Mouse (Mus musculus): ENCODE measurements around the gene Sh3bp5.

Sh3bp5 gene

DNA sequence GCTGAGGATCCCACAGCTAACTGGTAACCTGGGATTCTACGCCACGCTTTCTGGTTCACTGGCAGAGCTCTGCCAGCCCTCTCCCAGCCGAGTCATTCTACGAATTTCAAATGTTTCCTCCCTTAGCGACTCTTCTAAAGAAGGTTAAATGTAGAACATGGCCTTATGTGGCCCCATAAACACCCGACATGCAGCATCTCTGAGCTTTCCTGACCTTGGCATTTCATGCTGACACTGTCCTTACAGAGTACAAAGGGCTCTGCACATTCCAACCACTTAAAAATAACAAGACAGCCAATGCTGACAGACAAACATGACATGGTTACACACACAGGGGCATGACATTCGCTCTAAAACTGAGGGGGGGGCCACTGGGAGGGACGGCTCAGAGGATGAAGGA lies 27.2 kb downstream of the Sh3bp5 start:
- no peak for DNase-seq

DNA sequence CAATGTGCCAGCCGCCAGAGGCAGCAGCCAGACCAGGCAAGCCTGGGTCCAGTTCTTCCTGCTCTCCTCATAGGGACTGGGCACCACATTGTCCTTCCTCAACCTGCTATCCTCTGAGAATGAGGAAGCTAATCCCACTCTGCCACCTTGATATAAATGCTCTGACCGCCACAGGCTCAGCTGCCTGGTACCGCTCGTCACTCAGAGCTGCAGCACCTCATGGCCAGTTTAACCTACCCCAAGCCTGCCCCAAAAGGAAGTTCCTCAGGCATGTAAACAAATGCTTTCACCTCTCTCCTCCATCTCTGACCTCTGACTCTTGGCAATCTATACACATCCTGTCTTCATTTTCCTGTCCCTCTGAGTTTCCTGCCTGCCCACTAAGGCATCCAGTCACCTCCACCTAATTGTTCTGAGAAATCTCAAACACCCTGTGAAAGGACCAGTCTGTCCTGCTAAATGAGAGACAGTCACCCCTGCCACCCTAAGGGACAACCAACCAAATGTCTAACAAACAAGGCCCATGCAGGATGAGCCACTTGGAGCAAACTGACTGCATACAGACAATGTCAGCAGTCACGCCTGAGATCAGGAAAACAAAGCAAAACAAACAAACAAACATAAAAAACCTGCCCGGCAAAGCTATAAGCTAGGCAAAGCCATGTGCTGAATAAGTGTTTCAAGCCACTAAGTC lies 27.8 kb downstream of the Sh3bp5 start:
- DNase-seq: peak in 1 of 2 experiments; percentile 37

DNA sequence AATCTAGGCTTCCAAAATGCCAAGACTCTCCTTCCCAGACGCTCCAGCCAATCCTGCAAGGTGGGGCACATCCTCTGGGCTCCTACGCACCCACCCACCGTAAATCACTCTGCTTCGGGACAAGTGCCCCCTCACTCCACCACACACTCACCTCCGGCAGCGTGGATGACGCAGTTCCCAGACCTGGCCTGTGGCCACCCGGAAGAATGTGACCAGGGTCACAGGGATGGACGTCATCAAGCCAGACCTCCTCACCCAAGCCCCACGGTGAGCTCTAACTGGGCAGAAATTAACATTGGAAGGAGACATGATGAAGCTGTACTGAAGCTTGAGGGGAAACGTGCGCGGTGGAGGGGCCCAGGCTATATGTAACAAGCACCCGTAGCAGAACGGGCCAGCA lies 28.7 kb downstream of the Sh3bp5 start:
- DNase-seq: peak; percentile 73

DNA sequence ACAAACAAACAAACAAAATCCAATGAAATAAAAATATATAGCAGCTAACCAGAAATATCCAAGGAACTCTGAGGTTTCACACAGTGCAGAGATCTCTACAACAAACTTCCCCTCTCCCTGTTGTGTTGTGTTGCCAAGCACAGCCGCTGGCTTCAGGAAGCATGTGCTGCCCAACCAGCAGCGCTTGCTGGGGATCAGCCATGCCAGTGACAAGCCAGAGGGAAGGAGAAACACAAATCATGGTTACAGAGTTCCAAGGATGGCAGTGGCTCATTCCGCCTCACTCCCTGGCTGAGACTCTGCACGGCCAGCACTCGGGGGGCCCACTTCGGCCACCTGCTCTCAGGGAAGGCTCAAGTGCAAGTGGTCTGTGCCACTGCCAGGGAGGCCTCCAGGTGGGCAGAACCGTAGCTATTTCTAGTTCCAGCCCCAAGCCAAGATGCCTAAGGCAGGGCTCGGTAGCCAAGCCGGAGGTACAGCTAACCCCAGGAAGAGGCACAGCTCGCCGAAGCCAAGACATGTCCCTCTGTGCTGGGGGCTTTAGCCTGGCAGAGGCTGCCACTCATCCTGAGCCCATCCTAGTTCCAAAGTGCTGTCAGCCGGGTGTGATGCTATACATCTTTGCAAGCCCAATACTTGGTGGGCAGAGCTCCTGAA lies 29.6 kb downstream of the Sh3bp5 start:
- DNase-seq: no peak

DNA sequence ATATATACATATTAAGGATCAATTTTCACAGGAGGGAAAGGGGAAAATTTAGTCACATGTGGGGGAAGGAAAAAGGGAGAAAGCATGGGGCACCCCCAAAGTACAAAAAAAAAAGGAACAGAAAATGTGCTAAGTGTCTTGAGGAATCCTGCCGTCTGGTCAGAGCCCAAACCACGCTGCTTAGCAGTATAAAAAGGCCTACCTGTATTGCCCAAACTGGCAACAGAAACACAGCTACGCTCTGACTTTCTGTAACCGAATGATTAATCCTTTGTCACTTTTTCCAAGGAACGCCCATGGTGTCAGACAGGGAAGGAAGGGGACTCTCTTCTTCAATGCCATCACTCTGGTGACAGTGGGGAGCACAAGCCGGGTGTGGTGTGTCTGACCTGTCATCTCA lies 30.2 kb downstream of the Sh3bp5 start:
- no peak for DNase-seq

DNA sequence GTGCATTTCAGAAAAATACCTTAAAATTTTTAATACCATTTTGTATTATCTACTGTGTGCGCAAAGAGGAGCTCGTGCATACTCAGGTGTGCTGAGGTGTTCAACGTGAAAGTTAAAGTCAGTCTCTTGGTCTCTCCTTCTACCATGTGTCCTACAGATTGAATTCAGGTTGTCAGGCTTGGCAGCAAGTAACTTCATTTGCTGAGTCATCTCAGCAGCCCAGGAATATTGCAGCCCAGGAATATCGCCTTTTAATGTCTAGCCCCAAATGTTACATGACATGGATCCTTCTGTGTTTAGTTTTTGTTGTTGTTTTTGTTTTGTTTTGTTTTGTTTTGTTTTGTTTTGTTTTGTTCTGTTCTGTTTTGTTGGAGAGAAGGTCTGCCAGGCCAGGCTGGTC lies 31.2 kb downstream of the Sh3bp5 start:
- no peak for DNase-seq

DNA sequence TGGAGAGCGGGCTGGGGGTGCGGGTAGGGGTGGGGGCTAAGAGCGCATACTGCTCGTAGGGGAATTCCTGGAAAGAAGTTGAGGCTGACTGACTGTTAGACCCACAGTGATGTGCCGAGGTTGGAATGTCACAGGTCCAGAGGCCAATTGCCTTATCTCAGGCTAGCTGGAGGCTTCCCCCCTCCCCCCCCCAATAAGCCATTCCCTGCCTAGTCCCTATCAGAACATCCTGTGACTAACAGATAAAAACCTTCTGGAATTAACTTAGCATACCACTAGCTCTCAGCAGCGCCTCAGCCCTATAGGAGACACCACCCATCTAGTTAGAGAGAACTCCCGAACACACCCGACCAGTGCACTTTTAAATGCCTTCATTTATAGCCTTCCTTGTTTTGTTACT lies 31.9 kb downstream of the Sh3bp5 start:
- DNase-seq: no peak

DNA sequence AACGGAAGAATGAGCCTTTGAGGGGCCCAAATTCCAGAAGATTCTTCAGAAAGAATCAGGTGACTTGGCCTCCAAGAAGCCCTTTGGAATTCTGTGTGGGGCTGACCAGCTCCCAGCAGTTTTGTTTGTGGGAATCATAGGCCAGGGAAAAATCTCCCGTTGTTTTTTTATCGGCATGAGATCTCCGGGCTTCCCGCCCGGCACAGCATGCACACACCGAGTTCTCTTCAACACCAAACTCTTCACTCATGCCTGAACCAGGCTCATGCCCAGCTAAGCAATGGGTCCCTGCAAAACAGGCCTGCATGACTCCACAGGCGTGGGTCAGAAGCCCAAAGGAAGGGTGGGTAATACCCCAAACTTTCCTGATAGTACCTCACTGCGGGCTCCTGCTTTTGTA lies 32.3 kb downstream of the Sh3bp5 start:
- DNase-seq: no peak

DNA sequence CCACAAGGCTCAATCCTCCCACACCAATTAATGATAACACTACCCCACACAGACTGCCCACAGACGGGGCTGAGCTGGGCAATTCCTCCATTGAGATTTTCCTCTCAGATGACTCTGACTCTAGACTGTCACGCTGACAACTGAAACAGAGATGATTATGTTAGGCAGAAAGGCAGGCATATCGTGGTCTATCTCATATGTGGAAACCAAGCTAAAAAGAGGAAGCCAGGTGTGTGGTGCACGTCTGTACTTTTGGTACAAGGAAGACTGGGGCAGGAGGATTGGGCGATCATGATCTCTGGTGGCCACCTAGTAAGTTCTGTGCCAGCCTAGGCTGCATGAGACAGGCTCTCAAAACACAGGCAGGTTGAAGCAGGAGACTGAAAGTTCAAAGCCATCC lies 33.2 kb downstream of the Sh3bp5 start:
- DNase-seq: no peak

DNA sequence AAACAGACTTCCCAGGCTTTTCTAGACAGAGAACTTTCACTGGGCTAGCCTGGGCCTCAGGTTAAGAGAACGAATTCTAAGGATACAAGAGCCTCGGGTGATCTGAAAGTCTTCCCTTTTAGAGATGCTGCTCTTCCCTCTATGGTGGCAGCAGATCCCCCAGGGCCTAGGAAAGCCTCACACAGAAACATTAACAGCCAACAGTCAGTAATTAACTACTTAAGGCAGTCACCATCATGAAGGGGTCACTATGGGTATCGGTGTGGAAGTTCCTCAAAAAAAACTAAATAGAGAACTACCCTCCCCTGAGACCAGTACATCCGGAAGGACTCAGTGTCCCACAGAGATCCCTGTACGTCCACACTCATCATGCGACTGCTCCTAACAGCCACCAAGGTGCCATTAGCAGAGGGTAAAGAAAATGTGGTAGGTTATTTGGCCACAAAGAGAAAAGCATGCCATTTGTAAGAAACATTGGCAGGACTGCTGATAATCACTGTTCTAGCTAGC lies 33.9 kb downstream of the Sh3bp5 start:
- no peak for DNase-seq

DNA sequence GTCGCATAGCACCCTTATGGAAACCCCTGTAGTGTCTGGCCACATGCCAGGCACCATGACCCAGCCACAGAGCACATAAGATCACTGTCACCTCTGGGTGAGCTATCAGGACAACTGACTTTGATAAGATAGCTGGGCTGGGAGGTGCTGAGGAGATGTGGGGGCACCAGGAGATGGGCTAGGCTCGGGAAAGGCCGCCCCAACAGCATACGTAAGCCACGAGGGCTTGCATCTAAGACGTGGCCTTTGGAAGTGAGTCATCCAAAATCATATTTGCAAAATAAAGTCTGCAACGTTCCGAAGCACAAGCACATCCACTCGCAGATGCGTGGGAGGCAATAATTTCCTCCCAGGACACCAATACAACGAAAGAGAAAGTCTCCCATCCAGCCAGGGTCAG lies 35.0 kb downstream of the Sh3bp5 start:
- DNase-seq: no peak

DNA sequence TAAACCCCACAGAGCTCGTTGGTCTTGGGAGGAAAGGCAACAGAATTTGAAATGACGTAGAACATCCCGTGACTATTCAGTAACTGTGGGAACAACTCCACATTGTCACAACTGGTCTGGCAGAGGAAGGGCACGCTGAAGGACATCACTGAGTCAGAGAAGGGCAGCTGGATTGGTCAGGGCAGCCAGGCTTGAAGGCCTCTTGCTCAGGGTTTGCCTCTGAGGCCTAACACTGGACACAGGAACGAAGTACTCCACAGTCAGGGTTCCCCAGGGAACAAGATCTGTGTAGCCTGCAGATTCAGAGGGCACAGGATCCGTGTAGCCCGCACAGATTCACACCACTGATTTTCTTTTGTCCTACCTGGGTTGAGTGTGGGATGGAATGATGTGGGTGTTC lies 35.6 kb downstream of the Sh3bp5 start:
- no peak for DNase-seq

DNA sequence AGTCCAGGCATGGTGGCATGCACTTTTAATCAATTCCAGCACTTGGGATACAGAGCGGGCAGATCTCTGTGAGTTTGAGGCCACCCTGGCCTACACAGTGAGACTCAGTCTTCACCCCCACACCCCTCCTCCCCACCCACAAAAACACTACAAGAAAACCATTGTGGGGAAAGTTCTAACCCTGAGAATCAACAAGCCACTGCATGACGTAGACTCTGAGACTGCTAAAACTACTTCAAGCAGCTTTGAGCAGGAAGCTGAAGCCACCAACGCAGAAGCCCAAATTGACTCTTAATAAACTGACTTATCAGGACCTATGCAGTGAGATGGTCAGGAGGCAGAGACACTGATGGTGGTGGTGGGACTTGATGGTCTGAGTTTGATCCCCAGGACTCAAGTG lies 36.6 kb downstream of the Sh3bp5 start:
- DNase-seq: no peak

DNA sequence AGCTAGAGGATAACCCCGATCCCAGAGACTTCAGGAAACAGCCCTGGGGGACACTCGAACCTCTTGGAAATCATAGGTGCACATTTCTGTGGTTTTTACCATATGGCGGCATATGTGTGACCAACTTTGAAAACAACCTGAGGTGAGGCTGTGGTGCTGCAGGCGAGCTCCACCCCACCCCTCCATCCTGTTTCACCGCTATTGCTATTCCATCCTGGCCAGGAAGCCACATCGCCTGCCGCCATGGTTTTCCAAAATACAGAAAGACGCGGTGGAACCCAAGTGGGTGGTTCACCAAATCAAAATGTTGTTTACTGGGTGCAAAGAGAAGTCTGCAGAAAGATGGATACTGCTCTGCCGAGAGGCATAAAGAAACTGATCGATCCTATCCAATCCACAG lies 37.1 kb downstream of the Sh3bp5 start:
- DNase-seq: no peak

DNA sequence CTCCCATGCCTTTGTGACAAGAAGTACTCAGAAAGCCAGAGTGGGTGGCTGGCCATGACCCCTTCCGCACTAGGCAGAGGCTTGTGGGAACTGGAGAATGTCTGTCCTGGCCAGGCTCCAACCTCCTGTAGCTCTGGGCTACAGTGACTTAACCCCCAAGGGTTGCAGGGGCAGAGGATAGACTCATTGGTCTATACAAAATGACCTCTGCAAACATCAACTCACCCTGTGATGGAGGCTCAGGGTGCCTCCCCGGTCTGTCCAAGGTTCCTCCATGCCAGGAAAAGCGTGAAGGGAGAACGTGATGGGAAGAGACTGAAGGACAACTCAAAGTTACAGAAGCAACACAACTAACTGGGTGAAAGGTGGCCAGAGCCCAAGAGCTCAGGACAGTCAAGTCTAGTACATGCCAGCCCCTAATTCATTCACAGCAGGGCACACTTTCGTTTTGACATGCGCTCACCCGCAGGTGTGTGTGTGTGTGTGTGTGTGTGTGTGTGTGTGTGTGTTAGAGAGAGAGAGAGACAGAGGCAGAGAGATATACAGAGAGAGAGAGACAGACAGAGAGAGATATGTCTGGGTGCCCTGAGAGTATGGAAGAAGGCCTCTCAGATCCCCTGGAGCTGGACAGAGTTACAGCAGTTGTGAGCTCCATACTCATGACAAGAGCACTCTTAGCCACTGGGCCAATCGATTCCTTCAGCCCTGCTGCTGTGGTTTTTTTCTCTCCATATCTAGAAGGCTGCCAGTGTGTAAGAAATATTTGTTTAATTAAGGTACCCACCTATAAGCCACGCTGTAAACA lies 37.9 kb downstream of the Sh3bp5 start:
- peak in 1 of 2 experiments; percentile 61 for DNase-seq

DNA sequence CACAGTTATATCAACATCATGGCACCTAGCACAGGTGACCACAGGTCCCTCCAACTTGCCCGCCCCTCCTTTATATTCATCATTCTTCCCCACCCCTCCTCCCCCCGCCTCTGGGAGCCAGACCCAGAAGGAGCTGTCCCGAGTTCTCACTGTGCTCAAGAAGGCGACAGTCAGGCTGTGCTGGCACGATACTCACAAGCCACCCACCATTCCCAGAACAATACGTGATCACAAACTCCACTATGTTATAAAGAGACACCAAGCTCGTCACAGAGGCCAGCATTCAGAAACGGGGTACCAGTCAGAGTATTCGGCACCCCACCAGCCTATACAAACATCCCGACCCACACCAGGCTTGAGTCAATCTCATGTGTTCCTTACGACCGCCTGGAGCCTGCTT lies 38.5 kb downstream of the Sh3bp5 start:
- no peak for DNase-seq

DNA sequence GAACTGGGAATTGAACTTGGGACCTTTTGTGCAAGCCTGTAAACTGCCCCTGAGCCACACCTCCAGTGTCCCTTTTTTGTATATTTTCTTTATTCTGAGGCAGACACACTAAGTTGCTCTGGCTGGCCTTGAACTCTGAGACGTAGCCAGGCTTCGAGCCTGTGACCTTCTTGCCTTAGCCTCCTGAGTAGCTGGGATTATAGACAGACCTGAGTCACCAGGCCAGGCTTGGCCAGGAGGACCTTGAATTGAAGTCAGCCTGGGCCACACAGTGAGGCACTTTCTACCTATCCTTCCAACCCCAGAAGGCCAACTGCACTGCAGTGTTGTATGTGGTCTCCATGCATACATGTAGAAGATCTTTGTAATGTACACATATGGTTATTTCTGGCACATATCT lies 39.5 kb downstream of the Sh3bp5 start:
- no peak for DNase-seq

DNA sequence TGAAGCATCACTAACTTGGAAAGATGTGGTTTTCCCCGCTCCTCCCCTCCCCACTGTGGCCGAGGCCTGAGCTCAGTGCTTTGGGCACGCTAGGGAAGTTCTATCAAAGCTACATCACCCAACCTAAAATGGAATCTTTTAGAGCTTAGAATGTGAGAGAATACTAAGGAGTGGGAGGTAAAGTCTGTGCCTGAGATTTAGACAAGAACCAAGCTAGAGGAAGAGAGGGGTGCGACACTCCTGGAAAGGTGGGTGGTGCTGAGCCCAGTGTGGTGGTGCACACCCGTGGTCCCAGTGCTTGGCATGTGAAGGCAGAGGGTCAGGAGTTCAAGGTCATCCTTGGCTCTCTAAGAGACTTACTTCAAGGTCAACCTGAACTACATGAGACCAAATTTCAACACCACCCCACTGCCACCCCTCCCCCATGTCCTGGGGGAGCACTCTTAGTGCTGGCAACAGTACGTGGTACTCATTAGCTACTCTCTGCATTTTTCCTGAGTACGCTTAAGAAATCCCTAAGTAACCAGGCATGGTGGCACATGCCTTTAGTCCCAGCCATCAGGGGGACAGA lies 40.2 kb downstream of the Sh3bp5 start:
- no peak for DNase-seq

DNA sequence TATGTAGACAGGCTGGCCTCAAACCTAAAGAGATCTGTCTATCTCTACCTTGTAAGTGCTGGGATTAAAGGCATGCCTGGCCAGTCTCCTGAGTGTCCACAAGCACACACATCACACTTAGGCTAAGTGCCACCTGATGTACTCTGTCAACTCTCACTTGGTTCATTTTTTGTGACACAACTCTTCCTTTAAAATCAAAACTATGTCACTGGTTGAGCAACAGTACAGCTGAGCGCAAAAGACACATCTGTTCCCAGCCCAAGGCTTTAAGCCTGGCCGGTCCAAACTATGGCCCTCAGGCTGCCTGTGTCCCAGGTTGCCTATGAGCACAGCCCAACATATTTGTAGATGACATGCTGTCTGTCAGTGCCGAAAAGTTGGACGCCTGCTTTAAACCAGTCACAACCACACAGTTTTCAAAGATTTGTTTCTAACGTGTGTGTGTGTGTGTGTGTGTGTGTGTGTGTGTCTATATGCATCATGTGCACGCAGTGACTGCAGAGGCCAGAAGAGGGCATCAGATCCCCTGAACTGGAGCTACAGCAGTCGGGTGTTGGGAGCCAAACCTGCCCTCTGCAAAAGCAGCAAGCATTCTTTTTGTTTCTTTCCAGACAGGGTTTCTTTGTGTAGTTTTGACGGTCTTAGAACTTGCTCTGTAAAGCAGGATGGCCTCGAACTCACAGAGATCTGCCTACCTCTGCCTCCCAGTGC lies 40.9 kb downstream of the Sh3bp5 start:
- peak in 1 of 2 experiments; percentile 68 for DNase-seq

DNA sequence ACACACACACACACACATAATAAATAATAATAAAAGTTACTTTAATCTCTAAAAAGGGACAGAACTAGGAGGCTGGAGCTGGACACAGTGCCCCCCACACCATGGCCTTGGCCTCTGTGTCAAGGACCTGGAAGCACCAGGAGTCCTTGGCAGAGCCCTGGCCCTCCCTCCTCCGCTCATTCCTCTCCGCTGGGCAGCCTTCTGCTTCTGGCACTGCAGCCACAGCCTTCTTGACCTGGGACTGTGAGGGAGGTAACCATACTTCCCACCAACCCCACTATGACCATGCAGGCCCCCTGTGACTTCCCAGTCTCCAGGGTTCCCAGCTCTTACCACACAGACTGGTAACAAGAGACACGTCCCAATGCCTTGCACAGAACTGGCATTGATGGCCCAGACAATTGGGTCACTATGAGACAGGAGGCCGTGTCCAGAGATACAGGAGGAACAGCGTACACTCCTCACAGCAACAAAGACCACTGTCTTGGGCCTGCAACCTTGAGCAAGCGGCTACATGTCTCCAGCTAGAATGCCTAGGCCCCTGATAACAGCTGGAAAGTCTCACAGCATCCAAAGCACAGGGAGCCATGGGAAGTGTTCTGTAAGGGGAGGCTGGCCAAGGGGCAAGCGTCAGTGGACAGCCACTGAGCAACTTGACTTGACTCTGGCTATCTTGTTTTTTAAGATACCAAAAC lies 41.8 kb downstream of the Sh3bp5 start:
- DNase-seq: peak in 1 of 2 experiments; percentile 72

DNA sequence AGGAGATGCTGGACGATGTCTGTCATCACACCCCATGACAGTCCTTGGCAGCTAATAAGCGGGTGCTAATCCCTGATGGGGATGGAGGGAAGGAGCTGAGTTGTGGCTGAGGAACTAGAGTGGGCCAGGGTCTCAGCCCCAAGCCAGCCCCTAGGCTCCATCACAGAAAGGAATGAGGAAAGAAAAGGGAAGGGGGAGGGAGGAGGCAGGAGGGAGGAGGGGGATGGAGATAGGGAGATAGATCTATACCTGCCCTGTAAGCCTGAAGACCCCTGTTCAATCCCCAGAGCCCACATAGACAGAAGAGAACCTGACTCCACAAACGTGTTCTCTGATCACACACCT lies 42.4 kb downstream of the Sh3bp5 start:
- peak in 1 of 2 experiments; percentile 23 for DNase-seq

DNA sequence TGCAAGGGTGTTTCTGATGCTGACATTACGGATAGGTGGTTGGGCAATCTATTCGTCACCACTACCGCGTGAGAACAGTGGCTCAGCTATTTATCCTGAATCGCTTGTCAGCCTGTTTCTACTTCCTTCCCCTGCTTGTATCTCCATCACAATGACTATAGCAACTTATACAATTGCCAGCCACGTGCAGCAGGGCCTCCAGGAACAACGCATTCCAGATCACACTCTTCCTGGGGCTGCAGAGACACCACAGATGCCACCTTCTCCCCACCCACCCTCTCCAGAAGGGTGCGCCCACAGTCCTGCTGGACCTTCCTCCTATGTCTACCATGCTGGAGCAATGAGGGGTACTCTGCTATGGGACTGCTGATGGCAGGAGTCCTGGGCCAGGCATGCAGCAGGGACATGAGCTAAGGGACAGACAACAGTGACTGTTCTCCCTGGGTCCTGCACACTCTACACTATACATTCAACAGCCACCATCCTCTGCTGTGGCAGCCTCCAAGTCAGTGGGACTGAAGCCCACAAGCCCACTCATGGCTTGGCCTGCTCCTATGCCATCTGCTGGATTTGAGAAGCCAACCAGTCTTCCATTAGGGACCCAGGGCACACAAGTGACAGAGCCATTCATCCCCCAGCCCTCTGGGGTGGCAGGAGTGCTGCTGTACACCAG lies 42.9 kb downstream of the Sh3bp5 start:
- peak in 1 of 2 experiments; percentile 33 for DNase-seq
